Mouse (Mus musculus): ENCODE measurements around the gene Psmd3.

DNA sequence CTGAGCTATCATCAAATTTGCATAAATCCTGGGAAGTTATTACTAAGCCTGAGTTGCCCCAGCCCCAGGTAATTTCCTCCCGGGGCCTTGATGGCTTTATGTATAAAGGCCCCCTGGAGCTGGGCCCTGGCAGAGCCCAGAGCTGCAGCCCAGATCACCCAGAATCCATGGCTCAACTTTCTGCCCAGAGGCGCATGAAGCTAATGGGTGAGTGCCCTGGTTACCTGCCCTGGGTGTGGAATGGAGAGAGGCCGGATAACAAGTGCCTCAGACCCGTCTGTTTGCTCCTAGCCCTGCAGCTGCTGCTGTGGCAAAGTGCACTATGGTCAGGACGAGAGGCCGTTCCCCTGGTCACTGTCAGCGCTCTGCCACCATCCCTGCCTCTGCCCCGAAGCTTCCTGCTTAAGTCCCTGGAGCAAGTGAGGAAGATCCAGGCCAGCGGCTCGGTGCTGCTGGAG lies 18.9 kb downstream of the Psmd3 start, which contains the start of gene Csf3:
- TF ChIP-seq CTCF (IDR thresholded peaks at IDR 0.05; ENCODE audit: low read depth, low read length) (no peak), GATA1 (IDR thresholded peaks at IDR 0.05; ENCODE audit: borderline replicate concordance, low read length) (no peak), TAL1 (conservative IDR thresholded peaks at IDR 0.05; ENCODE audit: low read depth, low read length) (no peak)
